ENCODE assay signal across 18 mouse cellular contexts in genomic region chr8:69614687-69615086, GRCm38 (mm10). TPM values are rescaled to one million over a fixed set of nuclear protein-coding genes. Genes with fewer than 3 reads are reported as not detected.
DNase-seq lines count a peak whose midpoint lies in the region; ATAC-seq and TF ChIP-seq lines count a peak whose summit lies in the region.
"Had no signal": no experiment of that assay in that cellular context is flagged by ENCODE, and none has a peak within 500 bp of the region (broad histone marks: within the 10 kb centered on the region; RNA-seq: fewer than 3 reads in every experiment).

No protein-coding gene starts in this region.

- H3K27ac ChIP-seq in heart, postnatal 0 days (ENCODE audit: low read depth), result no peak overlapping the region
- no peak overlapping the region for H3K27ac ChIP-seq in lung, embryonic 14.5 days (ENCODE audit: low read depth)
- no peak overlapping the region for H3K27ac ChIP-seq in forebrain, embryonic 14.5 days (ENCODE audit: low read depth, low read length)
- H3K27ac ChIP-seq: embryonic facial prominence, embryonic 10.5 days; heart, embryonic 13.5 days; hindbrain, embryonic 13.5 days; kidney, embryonic 15.5 days; limb, embryonic 13.5 days; macrophage; neural tube, embryonic 15.5 days had no signal

- no peak for DNase-seq in heart, postnatal 0 days (ENCODE audit: low spot score)
- DNase-seq in heart, adult 18-20 months, result no peak
- DNase-seq in lung, embryonic 14.5 days, result peak; percentile 6
- DNase-seq in lung, postnatal 4 days, result no peak
- DNase-seq in Patski (ENCODE audit: low read depth, low spot score), result no peak
- DNase-seq in naive thymus-derived CD4-positive, alpha-beta T cell, adult 2 months (ENCODE audit: low read depth), result peak; percentile 42
- DNase-seq in forebrain, embryonic 14.5 days (ENCODE audit: low spot score), result no peak
- no peak for DNase-seq in heart, adult 8-10 months (ENCODE audit: low spot score)
- DNase-seq: cerebellum, adult 18-20 months; layer of hippocampus, postnatal 36 days; right cerebral cortex, adult 18-20 months had no signal

- H3K4me1 ChIP-seq in heart, postnatal 0 days (ENCODE audit: control insufficient read depth, insufficient read depth), result no peaks in the 10 kb centered on the region
- H3K4me1 ChIP-seq in lung, embryonic 14.5 days (ENCODE audit: insufficient read depth), result no peaks in the 10 kb centered on the region
- H3K4me1 ChIP-seq in forebrain, embryonic 14.5 days (ENCODE audit: control insufficient read depth, insufficient read depth, low read length), result no peaks in the 10 kb centered on the region
- H3K4me1 ChIP-seq: embryonic facial prominence, embryonic 10.5 days; heart, embryonic 13.5 days; hindbrain, embryonic 13.5 days; kidney, embryonic 15.5 days; limb, embryonic 13.5 days; neural tube, embryonic 15.5 days had no signal

- POLR2A ChIA-PET in Patski (lab: Charles Lee), result no interaction called here

- WGBS in heart, postnatal 0 days, result 60% methylated on average over 2 of the region's 2 CpGs
- 60% methylated on average over 2 of the region's 2 CpGs for WGBS in lung, embryonic 14.5 days
- 63% methylated on average over 2 of the region's 2 CpGs for WGBS in forebrain, embryonic 14.5 days

- no peak for ATAC-seq in heart, postnatal 0 days (ENCODE audit: insufficient read depth, low read depth)
- no peak for ATAC-seq in lung, embryonic 14.5 days (ENCODE audit: insufficient read depth)
- no peak for ATAC-seq in Patski
- ATAC-seq in forebrain, embryonic 14.5 days, result no peak

- TF ChIP-seq EP300 in heart, postnatal 0 days (IDR thresholded peaks at IDR 0.05; ENCODE audit: low read depth), result no peak

- H3K4me2 ChIP-seq in heart, postnatal 0 days (ENCODE audit: low read depth, low read length), result no peak overlapping the region
- H3K4me2 ChIP-seq in lung, embryonic 14.5 days, result no peak overlapping the region
- H3K4me2 ChIP-seq in forebrain, embryonic 14.5 days (ENCODE audit: low read length), result no peak overlapping the region
- H3K4me2 ChIP-seq: heart, embryonic 13.5 days; hindbrain, embryonic 13.5 days; kidney, embryonic 15.5 days; limb, embryonic 13.5 days; neural tube, embryonic 15.5 days had no signal

- no peaks in the 10 kb centered on the region for H3K9me3 ChIP-seq in heart, postnatal 0 days (replicated peaks; ENCODE audit: control insufficient read depth, low read length)
- H3K9me3 ChIP-seq in lung, embryonic 14.5 days (ENCODE audit: low read depth, low read length), result no peaks in the 10 kb centered on the region
- no peaks in the 10 kb centered on the region for H3K9me3 ChIP-seq in forebrain, embryonic 14.5 days (replicated peaks; ENCODE audit: control insufficient read depth, low read length)
- H3K9me3 ChIP-seq: embryonic facial prominence, embryonic 10.5 days; heart, embryonic 13.5 days; hindbrain, embryonic 13.5 days; kidney, embryonic 15.5 days; limb, embryonic 13.5 days; neural tube, embryonic 15.5 days had no signal

- peaks cover 59% of the 10 kb centered on the region for H3K36me3 ChIP-seq in heart, postnatal 0 days (replicated peaks; ENCODE audit: control insufficient read depth, insufficient read depth, low read length)
- peaks cover 60% of the 10 kb centered on the region for H3K36me3 ChIP-seq in lung, embryonic 14.5 days (ENCODE audit: insufficient read depth)
- H3K36me3 ChIP-seq in forebrain, embryonic 14.5 days (ENCODE audit: control insufficient read depth, insufficient read depth, low read length), result peaks cover 78% of the 10 kb centered on the region

- no peaks in the 10 kb centered on the region for H3K27me3 ChIP-seq in heart, postnatal 0 days (ENCODE audit: control insufficient read depth, insufficient read depth, low read length)
- H3K27me3 ChIP-seq in lung, embryonic 14.5 days (ENCODE audit: insufficient read depth, low read length), result no peaks in the 10 kb centered on the region
- H3K27me3 ChIP-seq in Patski, result no peaks in the 10 kb centered on the region
- H3K27me3 ChIP-seq in forebrain, embryonic 14.5 days (replicated peaks; ENCODE audit: control insufficient read depth, insufficient read depth, low read length), result no peaks in the 10 kb centered on the region
- H3K27me3 ChIP-seq: heart, embryonic 13.5 days; hindbrain, embryonic 13.5 days; kidney, embryonic 15.5 days; limb, embryonic 13.5 days; neural tube, embryonic 15.5 days had no signal

- no peak overlapping the region for H3K4me3 ChIP-seq in heart, postnatal 0 days (ENCODE audit: low read depth, low read length)
- H3K4me3 ChIP-seq in lung, embryonic 14.5 days (ENCODE audit: low read depth, low read length), result no peak overlapping the region
- H3K4me3 ChIP-seq in forebrain, embryonic 14.5 days (ENCODE audit: low read depth, low read length), result no peak overlapping the region
- H3K4me3 ChIP-seq: embryonic facial prominence, embryonic 10.5 days; heart, embryonic 13.5 days; hindbrain, embryonic 13.5 days; kidney, embryonic 15.5 days; limb, embryonic 13.5 days; neural tube, embryonic 15.5 days had no signal

- H3K9ac ChIP-seq in heart, postnatal 0 days (replicated peaks; ENCODE audit: low read depth, low read length), result no peak overlapping the region
- no peak overlapping the region for H3K9ac ChIP-seq in lung, embryonic 14.5 days
- no peak overlapping the region for H3K9ac ChIP-seq in forebrain, embryonic 14.5 days (ENCODE audit: low read length)
- H3K9ac ChIP-seq: heart, embryonic 13.5 days; hindbrain, embryonic 13.5 days; kidney, embryonic 15.5 days; limb, embryonic 13.5 days; neural tube, embryonic 15.5 days had no signal

- CTCF ChIA-PET in Patski (lab: Charles Lee), result no interaction called here

- in situ Hi-C loops in Patski (cut with MboI; ENCODE audit: low pct_unique_long_range_greater_than_20kb), result no loop called here

- peak; percentile 13; the same call in 1 of the 2 replicates for TF ChIP-seq CTCF in heart, postnatal 0 days (IDR thresholded peaks at IDR 0.05; ENCODE audit: low read depth)
- TF ChIP-seq CTCF in lung, embryonic 14.5 days (IDR thresholded peaks at IDR 0.05; ENCODE audit: low read depth), result peak; percentile 45; the same call in 1 of the 2 replicates
- peak; percentile 73 for TF ChIP-seq CTCF in Patski (IDR thresholded peaks at IDR 0.05)

RNA-seq across cellular contexts. Expression of gene Zfp868, which starts 10.7 kb away (rescaled TPM):
- 5.0 and 19.6 TPM in 2 replicates for total RNA-seq in heart, postnatal 0 days (2014; rRNA removed; ENCODE audit: low replicate concordance)
- 9.9 and 10.1 TPM in 2 replicates for polyA plus RNA-seq in heart, postnatal 0 days (2015; fragmentation: Nextera tagmentation; extraction: Ambion mirVana)
- total RNA-seq in heart, adult 18-20 months (2021), result 1 to 10 TPM; 6.2 to 7.0 TPM
- 23.4 and 24.5 TPM in 2 replicates for polyA plus RNA-seq in lung, embryonic 14.5 days (2014; fragmentation: Nextera tagmentation; extraction: Ambion mirVana)
- polyA plus RNA-seq in Patski (2021), result 25.5 TPM
- polyA plus RNA-seq in forebrain, embryonic 14.5 days (2014; fragmentation: Nextera tagmentation; extraction: Ambion mirVana), result 49.3 and 53.9 TPM in 2 replicates
- total RNA-seq in heart, adult 8-10 months (2022), result 1 to 10 TPM; 6.5 to 8.4 (median 7.3) TPM

RNA-seq across cellular contexts. Expression of gene Zfp964, which starts 39.6 kb away (rescaled TPM):
- 0.27 and 3.7 TPM in 2 replicates for total RNA-seq in heart, postnatal 0 days (2014; rRNA removed; ENCODE audit: low replicate concordance)
- polyA plus RNA-seq in heart, postnatal 0 days (2015; fragmentation: Nextera tagmentation; extraction: Ambion mirVana), result 0.72 and 0.78 TPM in 2 replicates
- total RNA-seq in heart, adult 18-20 months (2021), result 1 to 10 TPM; 1.2 to 1.4 TPM
- 1.4 and 1.8 TPM in 2 replicates for polyA plus RNA-seq in lung, embryonic 14.5 days (2014; fragmentation: Nextera tagmentation; extraction: Ambion mirVana)
- 3.0 TPM for polyA plus RNA-seq in Patski (2021)
- polyA plus RNA-seq in forebrain, embryonic 14.5 days (2014; fragmentation: Nextera tagmentation; extraction: Ambion mirVana), result 1.4 and 1.6 TPM in 2 replicates
- total RNA-seq in heart, adult 8-10 months (2022), result 1 to 10 TPM; 1.2 to 1.3 (median 1.3) TPM

Comparison
In these comparisons a context has a peak if more than half of its experiments do, and no peak if none do; other contexts are left out.
1. DNase-seq: peak in lung, embryonic 14.5 days (single experiment) and naive thymus-derived CD4-positive, alpha-beta T cell, adult 2 months (single experiment); none in heart, postnatal 0 days (single experiment), heart, adult 18-20 months (0 of 2), lung, postnatal 4 days (0 of 2), Patski (single experiment), forebrain, embryonic 14.5 days (single experiment) and heart, adult 8-10 months (single experiment).
2. CTCF ChIP-seq: peak in every context shown above with its lines; median percentile 73 in Patski; 45 in lung, embryonic 14.5 days; 13 in heart, postnatal 0 days.